Mouse (Mus musculus) ES-E14 (cell line): ENCODE measurements around the gene Spin1.

ENCODE experiments used
- CHD2 ChIP-seq: IDR thresholded peaks from 2 replicates; pipeline ENCODE4 v1.6.1; 2014; ENCODE audit warnings: mild to moderate bottlenecking, low read depth, low read length, inconsistent platforms
- HCFC1 ChIP-seq: IDR thresholded peaks from 2 replicates; pipeline ENCODE4 v1.6.1; 2012; ENCODE audit warnings: low read length, inconsistent platforms, borderline replicate concordance; ENCODE audit not compliant: insufficient read depth
- ZC3H11A ChIP-seq: IDR thresholded peaks from 2 replicates; pipeline ENCODE4 v1.6.1; 2012; ENCODE audit warnings: low read depth, mild to moderate bottlenecking, inconsistent platforms, low read length, borderline replicate concordance

DNA sequence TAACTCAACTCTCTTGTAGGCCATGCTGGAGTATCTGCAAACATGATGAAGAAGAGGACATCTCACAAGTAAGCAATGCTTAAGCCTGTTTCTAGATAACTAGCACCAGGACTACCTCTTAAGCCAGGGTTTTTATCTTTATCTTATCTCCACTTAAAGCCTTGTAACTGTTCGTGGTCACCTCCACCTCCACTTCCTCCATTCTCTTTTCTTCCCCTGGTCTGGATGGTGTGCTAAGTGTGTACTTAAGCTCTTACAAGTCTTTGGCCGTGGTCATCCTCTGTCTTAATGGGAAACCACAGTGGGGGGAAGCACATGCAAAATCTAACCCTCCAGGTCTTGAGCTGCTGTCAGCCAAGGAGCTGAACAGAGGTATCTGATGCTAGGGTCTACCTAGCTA, 27.2 kb downstream of the Spin1 start:
- TF ChIP-seq HCFC1 = no peak
- TF ChIP-seq ZC3H11A = no peak
- TF ChIP-seq CHD2 = no peak
